Mouse (Mus musculus) megakaryocyte, embryonic 14.5 days (primary cell): ENCODE measurements around the gene Psma6.

Experiments used
- FLI1 ChIP-seq: IDR thresholded peaks from 2 replicates; pipeline ENCODE4 v1.6.1; 2012; ENCODE audit warnings: low read length, inconsistent platforms, mixed read lengths
- GATA1 ChIP-seq: IDR thresholded peaks from 3 replicates; pipeline ENCODE4 v1.6.1; 2012; ENCODE audit warnings: mixed read lengths, low read length, inconsistent platforms, borderline replicate concordance

- TF ChIP-seq GATA1 (no peak), FLI1 (no peak)
Measured at GRCm38 (mm10) chr12:55438058-55438457, 54.0 kb downstream of the Psma6 start.
